Mouse (Mus musculus) myocyte (in vitro differentiated cells): ENCODE measurements around the gene Ptrh1. TPM values are rescaled to one million over a fixed set of nuclear protein-coding genes. Genes with fewer than 3 reads are reported as not detected.

ENCODE experiments used
- H3K27me3 ChIP-seq: one replicate; pipeline ENCODE4 v1.6.1; 2011; ENCODE audit not compliant: control insufficient read depth, insufficient read depth, insufficient read length
- H3K36me3 ChIP-seq: one replicate; pipeline ENCODE4 v1.6.1; 2011; ENCODE audit not compliant: control insufficient read depth, insufficient read depth
- H3K4me2 ChIP-seq: one replicate; pipeline ENCODE4 v1.6.1; 2011; ENCODE audit warnings: low read depth, control low read depth
- H3K4me3 ChIP-seq: one replicate; pipeline ENCODE4 v1.5.1; 2011; ENCODE audit warnings: mild to moderate bottlenecking, control low read depth, moderate library complexity
- H3K79me2 ChIP-seq: one replicate; pipeline ENCODE4 v1.6.1; 2011; ENCODE audit not compliant: control insufficient read depth, insufficient read depth
- H3ac ChIP-seq: one replicate; pipeline ENCODE4 v1.6.1; 2011; ENCODE audit not compliant: control insufficient read depth, insufficient read length
- CEBPB ChIP-seq: IDR thresholded peaks from 2 replicates; pipeline ENCODE4 v1.6.1; 2011; ENCODE audit warnings: mild to moderate bottlenecking, moderate library complexity; ENCODE audit not compliant: poor library complexity, insufficient read depth, severe bottlenecking
- E2F4 ChIP-seq: IDR thresholded peaks from one replicate; pipeline ENCODE4 v1.6.1; 2011; ENCODE audit warnings: mild to moderate bottlenecking, control low read depth, moderate library complexity; ENCODE audit not compliant: insufficient read depth
- MAX ChIP-seq: IDR thresholded peaks from one replicate; pipeline ENCODE4 v1.6.1; 2011; ENCODE audit warnings: low read depth, mild to moderate bottlenecking, control low read depth
- MYOD1 ChIP-seq, 3 experiments: IDR thresholded peaks; one replicate each; pipeline ENCODE4 v1.6.1; 2011; ENCODE audit warnings: control low read depth in 2 of 3, low read depth in 2 of 3, mild to moderate bottlenecking in 2 of 3, moderate library complexity in 1 of 3; ENCODE audit not compliant: insufficient read length in 2 of 3, control insufficient read depth in 1 of 3
- MYOG ChIP-seq, 3 experiments: IDR thresholded peaks; one replicate each; pipeline ENCODE4 v1.6.1; 2011; ENCODE audit warnings: control low read depth in 2 of 3, low read depth in 2 of 3, mild to moderate bottlenecking in 2 of 3; ENCODE audit not compliant: insufficient read length in 2 of 3, control insufficient read depth in 1 of 3, insufficient read depth in 1 of 3
- POLR2A ChIP-seq: IDR thresholded peaks from one replicate; pipeline ENCODE4 v1.6.1; 2011; ENCODE audit warnings: low read depth, mild to moderate bottlenecking, control low read depth, moderate library complexity; ENCODE audit not compliant: insufficient read length
- POLR2AphosphoS2 ChIP-seq: IDR thresholded peaks from one replicate; pipeline ENCODE4 v1.6.1; 2011; ENCODE audit warnings: low read depth, control low read depth; ENCODE audit not compliant: insufficient read length
- REST ChIP-seq: IDR thresholded peaks from one replicate; pipeline ENCODE4 v1.6.1; 2011; ENCODE audit warnings: mild to moderate bottlenecking, control low read depth, moderate library complexity; ENCODE audit not compliant: insufficient read depth, insufficient read length
- SRF ChIP-seq: IDR thresholded peaks from one replicate; pipeline ENCODE4 v1.6.1; 2011; ENCODE audit warnings: low read depth; ENCODE audit not compliant: control insufficient read depth, insufficient read length
- TCF12 ChIP-seq: IDR thresholded peaks from one replicate; pipeline ENCODE4 v1.6.1; 2011; ENCODE audit warnings: mild to moderate bottlenecking, control low read depth; ENCODE audit not compliant: poor library complexity, insufficient read depth, severe bottlenecking
- TCF3 ChIP-seq: IDR thresholded peaks from one replicate; pipeline ENCODE4 v1.6.1; 2011; ENCODE audit warnings: low read depth, control low read depth; ENCODE audit not compliant: insufficient read length
- USF1 ChIP-seq: IDR thresholded peaks from one replicate; pipeline ENCODE4 v1.6.1; 2011; ENCODE audit warnings: low read depth, mild to moderate bottlenecking, control low read depth, moderate library complexity
- polyA plus RNA-seq: library from polyadenylated mRNA; unstranded; fragments of >200 nt; fragmentation: generic; extraction: Trizol; gene quantifications from one replicate; pipeline ENCODE4 v1.2.1, GENCODE M21; 2012; ENCODE audit warnings: missing spikeins

Ptrh1 gene
- polyA plus RNA-seq, 1 experiment = 74.1 TPM

- Histone ChIP-seq H3K4me2 (no peak overlapping the region), H3K4me3 (no peak overlapping the region), H3K79me2 (no peaks in the 10 kb centered on the region), H3K36me3 (peaks cover 3% of the 10 kb centered on the region), H3K27me3 (no peaks in the 10 kb centered on the region), H3ac (no peak overlapping the region)
- peak in 1 of 3 experiments; percentile 30 for TF ChIP-seq MYOG (IDR thresholded peaks at IDR 0.05; ENCODE audit: control insufficient read depth in 1 of 3, insufficient read depth in 1 of 3, insufficient read length in 2 of 3, low read depth in 2 of 3)
- no peak for TF ChIP-seq POLR2A
- TF ChIP-seq MYOD1 (IDR thresholded peaks at IDR 0.05; ENCODE audit: control insufficient read depth in 1 of 3, insufficient read length in 2 of 3, low read depth in 2 of 3) = peak in 2 of 3 experiments; percentile 7 to 10
Measured at GRCm38 (mm10) chr2:32824181-32824580, 48.6 kb downstream of the Ptrh1 start.

GRCm38 (mm10) chr2:32824778-32825177 lies 49.2 kb downstream of the Ptrh1 start:
- no peaks in the 10 kb centered on the region for H3K27me3 ChIP-seq
- no peak overlapping the region for H3ac ChIP-seq
- H3K79me2 ChIP-seq = no peaks in the 10 kb centered on the region
- TF ChIP-seq REST (no peak), MYOD1 (IDR thresholded peaks at IDR 0.05; ENCODE audit: control insufficient read depth in 1 of 3, insufficient read length in 2 of 3, low read depth in 2 of 3) (no peak), MAX (no peak), USF1 (no peak), TCF3 (no peak), SRF (no peak), MYOG (IDR thresholded peaks at IDR 0.05; ENCODE audit: control insufficient read depth in 1 of 3, insufficient read depth in 1 of 3, insufficient read length in 2 of 3, low read depth in 2 of 3) (no peak), CEBPB (no peak), E2F4 (no peak), POLR2AphosphoS2 (no peak), POLR2A (no peak), TCF12 (no peak)
- H3K36me3 ChIP-seq = peaks cover 1% of the 10 kb centered on the region
- no peak overlapping the region for H3K4me3 ChIP-seq
- no peak overlapping the region for H3K4me2 ChIP-seq

GRCm38 (mm10) chr2:32825796-32826195 lies 50.2 kb downstream of the Ptrh1 start:
- no peak for TF ChIP-seq TCF3
- no peak for TF ChIP-seq SRF
- TF ChIP-seq MYOD1 (IDR thresholded peaks at IDR 0.05; ENCODE audit: control insufficient read depth in 1 of 3, insufficient read length in 2 of 3, low read depth in 2 of 3) = no peak
- TF ChIP-seq CEBPB = no peak
- no peak for TF ChIP-seq POLR2A
- no peak for TF ChIP-seq MYOG (IDR thresholded peaks at IDR 0.05; ENCODE audit: control insufficient read depth in 1 of 3, insufficient read depth in 1 of 3, insufficient read length in 2 of 3, low read depth in 2 of 3)
- no peak for TF ChIP-seq REST
- TF ChIP-seq USF1 = no peak
- no peak for TF ChIP-seq POLR2AphosphoS2
- TF ChIP-seq MAX = no peak
- TF ChIP-seq E2F4 = no peak
- no peak overlapping the region for H3K4me2 ChIP-seq
- H3K79me2 ChIP-seq = no peaks in the 10 kb centered on the region
- no peak overlapping the region for H3ac ChIP-seq
- no peaks in the 10 kb centered on the region for H3K27me3 ChIP-seq
- H3K4me3 ChIP-seq = no peak overlapping the region
- H3K36me3 ChIP-seq = no peaks in the 10 kb centered on the region

Other genes with a start within 250 kb of the Ptrh1 start
- gene Fam102a, start 240.5 kb upstream of the Ptrh1 start, polyA plus RNA-seq = 1.7 TPM
- gene Dpm2, start 204.9 kb upstream of the Ptrh1 start, polyA plus RNA-seq = 47.5 TPM
- 0.10 TPM for gene Pip5kl1, start 201.0 kb upstream of the Ptrh1 start, polyA plus RNA-seq
- 0.04 TPM for gene 9430097D07Rik, start 200.1 kb upstream of the Ptrh1 start, polyA plus RNA-seq
- gene St6galnac4, start 188.7 kb upstream of the Ptrh1 start, polyA plus RNA-seq = 75.4 TPM
- gene St6galnac6, start 176.1 kb upstream of the Ptrh1 start, polyA plus RNA-seq = 48.7 TPM
- 265 TPM for gene Ak1, start 154.0 kb upstream of the Ptrh1 start, polyA plus RNA-seq
- 1.6 TPM for gene Eng, start 129.2 kb upstream of the Ptrh1 start, polyA plus RNA-seq
- gene Fpgs, start 71.6 kb upstream of the Ptrh1 start, polyA plus RNA-seq = 20.7 TPM
- 76.6 TPM for gene Cdk9, start 62.7 kb upstream of the Ptrh1 start, polyA plus RNA-seq
- gene Sh2d3c, start 54.7 kb upstream of the Ptrh1 start, polyA plus RNA-seq = 0.52 TPM
- gene 6330409D20Rik, start 34.8 kb upstream of the Ptrh1 start, polyA plus RNA-seq = not detected
- gene Tor2a, start 18.6 kb upstream of the Ptrh1 start, polyA plus RNA-seq = 37.3 TPM
- gene Ttc16, start 153 bp upstream of the Ptrh1 start, polyA plus RNA-seq = 0.16 TPM
- gene Cfap157, start 8.6 kb downstream of the Ptrh1 start, polyA plus RNA-seq = 0.30 TPM
- gene Stxbp1, start 71.5 kb downstream of the Ptrh1 start, polyA plus RNA-seq = 32.2 TPM
- 204 TPM for gene Fam129b, start 100.3 kb downstream of the Ptrh1 start, polyA plus RNA-seq
- 2,628 TPM for gene Rpl12, start 185.8 kb downstream of the Ptrh1 start, polyA plus RNA-seq
- 11.5 TPM for gene Lrsam1, start 185.8 kb downstream of the Ptrh1 start, polyA plus RNA-seq
- 13.5 TPM for gene Slc2a8, start 206.3 kb downstream of the Ptrh1 start, polyA plus RNA-seq